24 mouse cellular contexts compared by ENCODE assay signal in the genomic region with DNA sequence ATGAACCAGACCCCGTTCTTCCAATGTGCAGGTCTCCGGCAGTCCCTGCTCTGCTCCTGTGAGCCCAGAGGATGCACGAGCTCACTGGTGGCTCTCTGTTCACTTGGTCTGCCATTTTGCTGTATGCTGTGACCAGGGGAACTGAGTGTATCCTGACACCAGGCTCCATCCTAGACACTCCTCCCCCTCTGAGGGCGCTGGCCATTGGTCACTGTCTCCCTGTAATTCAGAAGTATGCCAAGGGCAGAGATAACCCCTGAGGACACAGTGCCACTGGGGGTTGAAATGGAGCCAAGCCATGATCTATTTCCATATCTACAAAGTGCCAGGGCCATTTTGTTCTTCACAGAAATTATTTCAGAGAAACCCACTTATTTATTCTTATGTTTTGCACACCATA.
DNase-seq lines count a peak whose midpoint lies in the region; ATAC-seq and TF ChIP-seq lines count a peak whose summit lies in the region.
"Had no signal": no experiment of that assay in that cellular context is flagged by ENCODE, and none has a peak within 500 bp of the region (broad histone marks: within the 10 kb centered on the region; RNA-seq: fewer than 3 reads in every experiment).

No protein-coding gene starts in this region.

- no peaks in the 10 kb centered on the region for H3K9me3 ChIP-seq in embryonic facial prominence, embryonic 10.5 days
- no peaks in the 10 kb centered on the region for H3K9me3 ChIP-seq in lung, postnatal 0 days (ENCODE audit: low read length)
- H3K9me3 ChIP-seq: heart, embryonic 13.5 days; hindbrain, embryonic 10.5 days; intestine, embryonic 15.5 days; limb, embryonic 15.5 days; lung, embryonic 15.5 days; midbrain, embryonic 12.5 days; neural tube, embryonic 15.5 days had no signal

- H3K36me3 ChIP-seq in embryonic facial prominence, embryonic 10.5 days (replicated peaks), result no peaks in the 10 kb centered on the region
- no peaks in the 10 kb centered on the region for H3K36me3 ChIP-seq in lung, postnatal 0 days (ENCODE audit: insufficient read depth, low read length)
- H3K36me3 ChIP-seq: heart, embryonic 13.5 days; hindbrain, embryonic 10.5 days; intestine, embryonic 15.5 days; limb, embryonic 15.5 days; lung, embryonic 15.5 days; midbrain, embryonic 12.5 days; neural tube, embryonic 15.5 days had no signal

- ATAC-seq in lung, postnatal 0 days, result no peak
- ATAC-seq: CD4-positive, CD25-positive, alpha-beta regulatory T cell, adult 4 months; forebrain, embryonic 16.5 days; intestine, embryonic 15.5 days; Patski had no signal

- WGBS in embryonic facial prominence, embryonic 10.5 days, result 56% methylated on average over 4 of the region's 4 CpGs
- 56% methylated on average over 4 of the region's 4 CpGs for WGBS in lung, postnatal 0 days

- H3K27ac ChIP-seq in embryonic facial prominence, embryonic 10.5 days (replicated peaks), result peak overlapping the region; percentile 57
- H3K27ac ChIP-seq in lung, postnatal 0 days (ENCODE audit: low read length), result no peak overlapping the region
- H3K27ac ChIP-seq: heart, embryonic 13.5 days; hindbrain, embryonic 10.5 days; limb, embryonic 15.5 days; liver, embryonic 14.5 days; macrophage; midbrain, embryonic 12.5 days had no signal

- TF ChIP-seq EP300 in lung, postnatal 0 days (IDR thresholded peaks at IDR 0.05), result no peak

- intact Hi-C loops in heart, postnatal 36 days (cut with DNase I), result no loop called here

- H3K4me1 ChIP-seq in embryonic facial prominence, embryonic 10.5 days, result peaks cover 51% of the 10 kb centered on the region
- no peaks in the 10 kb centered on the region for H3K4me1 ChIP-seq in lung, postnatal 0 days (ENCODE audit: insufficient read depth, low read depth, low read length)

- 0 out of 2 replicates have a peak overlapping the region, but pooled peaks have one; percentile 18 for H3K4me3 ChIP-seq in embryonic facial prominence, embryonic 10.5 days
- H3K4me3 ChIP-seq in lung, postnatal 0 days (ENCODE audit: low read depth, low read length), result no peak overlapping the region
- H3K4me3 ChIP-seq: heart, embryonic 13.5 days; hindbrain, embryonic 10.5 days; intestine, embryonic 15.5 days; limb, embryonic 15.5 days; lung, embryonic 15.5 days; midbrain, embryonic 12.5 days; neural tube, embryonic 15.5 days had no signal

- peak; percentile 9 to 25 for DNase-seq in heart, adult 18-20 months
- DNase-seq in heart, postnatal 36 days, result no peak
- DNase-seq in ovary, adult 18-20 months (ENCODE audit: low spot score), result peak; percentile 3
- no peak for DNase-seq in ovary, postnatal 36 days (ENCODE audit: low spot score)
- no peak for DNase-seq in embryonic facial prominence, embryonic 10.5 days (ENCODE audit: low spot score)
- no peak for DNase-seq in lung, postnatal 0 days (ENCODE audit: low spot score)
- no peak for DNase-seq in layer of hippocampus, adult 9-10 months (ENCODE audit: low spot score)
- DNase-seq: cerebellum, adult 11-12 months; gastrocnemius, postnatal 10 days; kidney, adult 8-10 months; thymus, adult 18-20 months; thymus, postnatal 4 days had no signal

- H3K9ac ChIP-seq in lung, postnatal 0 days (replicated peaks; ENCODE audit: low read depth), result no peak overlapping the region
- H3K9ac ChIP-seq: intestine, embryonic 15.5 days; limb, embryonic 15.5 days; liver, embryonic 14.5 days; lung, embryonic 15.5 days; midbrain, embryonic 12.5 days; neural tube, embryonic 15.5 days had no signal

- no peak overlapping the region for H3K4me2 ChIP-seq in lung, postnatal 0 days (replicated peaks; ENCODE audit: low read depth, low read length)
- H3K4me2 ChIP-seq: heart, embryonic 13.5 days; lung, embryonic 15.5 days; midbrain, embryonic 12.5 days had no signal

- TF ChIP-seq CTCF in lung, postnatal 0 days (IDR thresholded peaks at IDR 0.05), result no peak

- H3K27me3 ChIP-seq in embryonic facial prominence, embryonic 10.5 days (replicated peaks; ENCODE audit: low read depth, poor library complexity, severe bottlenecking), result peaks cover 86% of the 10 kb centered on the region
- H3K27me3 ChIP-seq in lung, postnatal 0 days (replicated peaks; ENCODE audit: insufficient read depth, low read length), result no peaks in the 10 kb centered on the region
- H3K27me3 ChIP-seq: intestine, embryonic 15.5 days; lung, embryonic 15.5 days; neural tube, embryonic 15.5 days had no signal

Comparison
In these comparisons a context has a peak if more than half of its experiments do, and no peak if none do; other contexts are left out.
1. DNase-seq: peak in heart, adult 18-20 months (2 of 2) and ovary, adult 18-20 months (single experiment); none in heart, postnatal 36 days (0 of 2), ovary, postnatal 36 days (single experiment), embryonic facial prominence, embryonic 10.5 days (single experiment), lung, postnatal 0 days (single experiment) and layer of hippocampus, adult 9-10 months (single experiment).